Mouse (Mus musculus) kidney, postnatal 0 days (tissue): ENCODE measurements at regions not wholly inside any gene's neighbourhood (a gene's known extent, or its start where the extent isn't known, plus 50 kb on each side); places are given as distances from the start of the nearest gene placed in this dataset.

Experiments used
- ATAC-seq: fragments of 200-750 bp; cut with Nextera tagmentation; replicated peaks from 2 replicates; pipeline ENCODE4 v1.8.0; 2017; ENCODE audit warnings: low read depth, moderate number of reproducible peaks, moderate TSS enrichment, moderate library complexity; ENCODE audit not compliant: low FRiP score
- DNase-seq: peaks from one replicate; pipeline ENCODE4 v3.0.0-alpha.2; 2016; ENCODE audit warnings: low spot score
- H3K27ac ChIP-seq: fragments of 300-500 bp; sonication (generic); 2 replicates; pipeline ENCODE4 v1.5.1; 2014; ENCODE audit warnings: mild to moderate bottlenecking
- H3K27me3 ChIP-seq: fragments of 300-500 bp; sonication (generic); 2 replicates; pipeline ENCODE4 v1.6.1; 2014; ENCODE audit warnings: low read length, mixed read lengths; ENCODE audit not compliant: insufficient read depth
- H3K36me3 ChIP-seq: fragments of 300-500 bp; sonication (generic); 2 replicates; pipeline ENCODE4 v1.6.1; 2014; ENCODE audit warnings: low read length, mixed read lengths; ENCODE audit not compliant: insufficient read depth
- H3K4me1 ChIP-seq: fragments of 300-500 bp; sonication (generic); replicated peaks from 2 replicates; pipeline ENCODE4 v1.6.1; 2014; ENCODE audit warnings: antibody characterized with exemption, low read length, mixed read lengths; ENCODE audit not compliant: insufficient read depth
- H3K4me2 ChIP-seq: fragments of 300-500 bp; sonication (generic); 2 replicates; pipeline ENCODE4 v1.6.1; 2014; ENCODE audit warnings: mild to moderate bottlenecking, low read length, moderate library complexity, mixed read lengths
- H3K4me3 ChIP-seq: fragments of 300-500 bp; sonication (generic); replicated peaks from 2 replicates; pipeline ENCODE4 v1.5.1; 2014; ENCODE audit warnings: low read depth, low read length
- H3K9ac ChIP-seq: fragments of 300-500 bp; sonication (generic); 2 replicates; pipeline ENCODE4 v1.6.1; 2014; ENCODE audit warnings: low read depth, low read length
- H3K9me3 ChIP-seq: fragments of 300-500 bp; sonication (generic); replicated peaks from 2 replicates; pipeline ENCODE4 v1.6.1; 2016; ENCODE audit warnings: low read length, inconsistent platforms, mixed read lengths
- CTCF ChIP-seq: IDR thresholded peaks from 2 replicates; pipeline ENCODE4 v1.5.1; 2016; ENCODE audit warnings: antibody characterized with exemption, low read depth, mild to moderate bottlenecking, moderate library complexity
- WGBS: fragments of 180-500 bp; shearing (Covaris S2); extraction: QIAGEN DNeasy Blood & Tissue Kit; methylation state at CpG from one replicate; pipeline ENCODE4 v1.1.7; 2014; 5-methylcytosine and 5-hydroxymethylcytosine counted together

DNA sequence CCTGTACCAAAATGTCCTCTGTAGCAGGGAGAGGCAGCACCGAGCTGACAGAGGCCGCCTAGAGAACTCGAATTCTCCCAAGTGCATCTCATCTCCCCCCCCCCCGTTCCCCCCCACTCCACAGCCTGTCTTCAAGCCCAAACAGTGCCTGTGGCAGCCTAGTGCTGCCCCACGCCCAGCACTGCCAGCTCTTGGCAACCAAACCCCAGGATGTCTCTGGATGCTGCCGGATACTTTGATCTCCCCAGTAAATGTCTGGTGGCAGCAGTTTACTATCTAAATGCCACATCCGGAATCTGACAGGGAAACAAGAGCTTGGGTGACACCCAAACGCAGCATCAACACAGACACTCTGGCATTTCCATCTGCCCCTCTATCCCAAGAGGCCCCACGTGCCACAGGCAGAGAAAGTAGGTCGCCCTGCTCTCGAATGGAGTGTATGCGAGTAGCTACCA, 213.4 kb upstream of the Rpl38 start:
- no peak overlapping the region for H3K4me3 ChIP-seq
- no peaks in the 10 kb centered on the region for H3K36me3 ChIP-seq
- no peak for ATAC-seq
- no peak overlapping the region for H3K4me2 ChIP-seq
- WGBS, result 60% methylated on average over 12 of the region's 12 CpGs
- no peaks in the 10 kb centered on the region for H3K27me3 ChIP-seq
- no peaks in the 10 kb centered on the region for H3K4me1 ChIP-seq
- H3K9me3 ChIP-seq, result no peaks in the 10 kb centered on the region
- no peak for DNase-seq
- no peak for TF ChIP-seq CTCF
- H3K27ac ChIP-seq, result no peak overlapping the region
- H3K9ac ChIP-seq, result no peak overlapping the region

DNA sequence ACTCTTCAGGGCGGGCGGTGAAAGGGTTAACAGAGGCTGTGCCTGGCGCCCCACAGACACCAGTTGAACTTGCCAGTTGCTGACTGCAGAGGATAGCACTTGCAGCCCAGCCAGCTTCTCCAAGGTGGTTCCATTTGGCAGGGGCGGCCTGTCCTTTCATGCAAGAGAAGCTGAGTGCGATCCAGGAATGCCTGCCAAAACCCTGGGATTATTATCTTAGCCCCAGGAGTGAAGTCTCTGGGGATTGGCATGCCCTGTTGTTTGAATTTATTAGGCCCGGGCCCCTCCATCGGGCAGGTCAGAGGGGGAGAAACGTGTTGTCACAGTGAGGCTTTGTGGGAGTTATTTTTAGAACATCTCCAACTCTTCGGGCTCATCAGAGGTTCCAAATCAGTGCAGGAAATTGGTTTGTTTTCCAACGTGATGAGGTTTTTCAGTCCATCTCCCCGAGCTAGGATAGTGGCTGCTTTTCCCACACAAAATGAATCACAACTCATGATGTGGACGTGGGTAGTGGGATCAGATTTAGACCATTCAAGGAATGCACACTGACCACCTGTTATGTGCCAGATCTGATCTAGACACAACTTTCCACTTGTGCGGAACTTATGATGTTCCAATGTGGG, 219.4 kb upstream of the Rpl38 start:
- Histone ChIP-seq H3K36me3 (no peaks in the 10 kb centered on the region), H3K4me2 (no peak overlapping the region), H3K9me3 (no peaks in the 10 kb centered on the region), H3K27ac (no peak overlapping the region), H3K4me1 (peaks cover 7% of the 10 kb centered on the region), H3K27me3 (no peaks in the 10 kb centered on the region), H3K4me3 (no peak overlapping the region), H3K9ac (no peak overlapping the region)
- WGBS, result 21% methylated on average over 13 of the region's 13 CpGs
- DNase-seq (no peak), ATAC-seq (no peak)
- no peak for TF ChIP-seq CTCF

DNA sequence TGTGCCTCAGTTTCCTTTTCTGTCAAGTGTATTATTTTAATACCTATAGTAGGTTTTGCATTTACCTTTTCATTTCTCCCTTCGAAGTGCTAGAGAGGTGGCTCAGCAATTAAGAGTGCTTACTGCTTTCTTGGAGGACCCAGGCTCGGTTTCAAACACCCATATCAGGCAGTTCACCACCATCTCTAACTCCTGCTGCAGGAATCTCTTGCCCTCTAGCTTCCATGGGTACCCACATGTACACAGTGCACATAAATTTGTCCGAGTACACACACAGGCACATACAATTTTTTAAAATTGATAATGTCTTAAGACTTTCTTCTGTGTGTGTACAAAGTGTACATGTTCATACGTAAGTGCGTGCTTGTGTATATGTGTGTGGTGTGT, 220.9 kb upstream of the Rpl38 start:
- 88% methylated on average over 5 of the region's 5 CpGs for WGBS
- TF ChIP-seq CTCF, result no peak
- no peaks in the 10 kb centered on the region for H3K27me3 ChIP-seq
- H3K4me3 ChIP-seq, result no peak overlapping the region
- H3K9ac ChIP-seq, result no peak overlapping the region
- no peak for ATAC-seq
- H3K4me1 ChIP-seq, result peaks cover 7% of the 10 kb centered on the region
- DNase-seq, result no peak
- no peak overlapping the region for H3K4me2 ChIP-seq
- no peaks in the 10 kb centered on the region for H3K9me3 ChIP-seq
- H3K27ac ChIP-seq, result no peak overlapping the region
- H3K36me3 ChIP-seq, result no peaks in the 10 kb centered on the region

DNA sequence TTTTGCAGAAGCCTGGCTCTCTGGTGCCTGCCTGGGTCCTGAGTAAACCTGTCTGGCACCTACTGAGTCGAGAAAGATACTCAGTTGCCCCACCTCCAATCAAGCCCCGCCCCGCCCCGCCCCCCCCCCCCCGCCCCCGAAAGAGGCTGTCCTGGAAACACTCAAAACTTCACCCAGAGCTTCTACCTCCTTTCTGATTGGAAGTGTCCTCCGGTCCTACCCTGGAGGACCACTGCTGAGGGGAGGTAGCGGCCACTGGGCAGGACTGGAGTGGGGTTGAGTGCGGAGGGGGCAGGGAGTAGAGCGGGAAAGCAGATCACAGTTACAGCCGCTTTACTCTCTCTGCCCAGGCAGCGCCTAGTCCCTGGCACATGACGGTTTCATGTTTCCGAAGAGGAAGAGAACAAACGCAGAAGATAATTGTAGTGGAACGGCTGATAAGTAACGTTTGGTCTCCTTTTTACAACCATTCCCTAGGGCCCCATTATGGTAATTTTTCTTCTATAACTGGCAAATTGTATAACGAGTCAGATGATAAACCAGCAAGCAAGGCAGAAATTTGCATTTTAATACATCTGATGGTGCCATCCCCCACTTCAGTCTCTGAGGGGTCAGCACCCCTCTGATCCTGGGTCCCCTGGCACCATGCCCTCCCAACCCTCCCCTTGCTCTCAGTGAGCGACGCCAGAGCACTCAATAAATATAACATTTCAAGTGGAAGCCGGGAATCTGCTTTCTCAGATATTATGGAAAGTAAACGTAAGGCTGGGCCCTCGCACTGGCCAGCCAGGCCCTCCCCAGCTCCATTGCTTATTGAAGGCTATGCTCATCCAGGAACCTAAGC, 221.5 kb upstream of the Rpl38 start:
- DNase-seq (peak; percentile 76), ATAC-seq (peak; percentile 65)
- Histone ChIP-seq H3K27ac (no peak overlapping the region), H3K9ac (no peak overlapping the region), H3K4me2 (peak overlapping the region; percentile 58), H3K9me3 (no peaks in the 10 kb centered on the region), H3K27me3 (no peaks in the 10 kb centered on the region), H3K4me3 (peak overlapping the region; percentile 24; the same call in 1 of the 2 replicates), H3K36me3 (no peaks in the 10 kb centered on the region), H3K4me1 (peaks cover 7% of the 10 kb centered on the region)
- no peak for TF ChIP-seq CTCF
- 6% methylated on average over 23 of the region's 23 CpGs for WGBS

DNA sequence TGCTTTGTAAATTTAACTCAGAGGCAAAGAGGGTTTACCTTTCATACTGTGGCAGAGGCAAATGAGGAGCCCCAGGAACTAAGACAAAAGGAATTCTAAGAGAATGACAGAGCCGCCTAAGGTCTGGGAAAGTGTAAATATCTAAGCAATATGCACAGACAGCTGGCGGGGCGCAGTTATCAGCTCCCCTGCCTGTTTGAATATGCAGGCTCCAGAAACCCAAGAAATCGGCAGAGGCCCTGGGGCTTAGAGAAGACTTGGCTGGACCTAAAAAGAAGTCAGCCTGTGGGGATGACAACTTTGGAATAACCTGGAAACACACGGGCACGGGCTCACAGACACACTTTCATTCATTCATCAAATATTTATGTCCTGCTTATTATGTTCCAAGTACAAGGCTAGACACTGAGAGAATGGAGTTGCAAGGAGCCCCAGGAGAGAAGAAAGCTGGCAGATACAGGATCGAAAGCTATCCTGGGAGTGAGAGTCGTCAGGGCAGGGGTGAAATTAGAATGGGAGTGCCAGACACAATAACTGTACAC, 222.2 kb upstream of the Rpl38 start:
- TF ChIP-seq CTCF, result no peak
- Histone ChIP-seq H3K4me3 (no peak overlapping the region; the same call in 1 of the 2 replicates), H3K36me3 (no peaks in the 10 kb centered on the region), H3K27ac (no peak overlapping the region), H3K9me3 (no peaks in the 10 kb centered on the region), H3K9ac (no peak overlapping the region), H3K4me2 (peak overlapping the region; percentile 58), H3K4me1 (peaks cover 7% of the 10 kb centered on the region), H3K27me3 (no peaks in the 10 kb centered on the region)
- 12% methylated on average over 8 of the region's 8 CpGs for WGBS
- DNase-seq, result no peak
- no peak for ATAC-seq

GRCm38 (mm10) chr11:114444211-114444610, 224.1 kb upstream of the Rpl38 start:
- no peak overlapping the region for H3K4me3 ChIP-seq
- no peaks in the 10 kb centered on the region for H3K27me3 ChIP-seq
- H3K4me1 ChIP-seq, result peaks cover 7% of the 10 kb centered on the region
- H3K27ac ChIP-seq, result no peak overlapping the region
- no peak for DNase-seq
- WGBS, result 25% methylated on average over 8 of the region's 8 CpGs
- TF ChIP-seq CTCF, result no peak
- no peak overlapping the region for H3K9ac ChIP-seq
- H3K36me3 ChIP-seq, result no peaks in the 10 kb centered on the region
- no peaks in the 10 kb centered on the region for H3K9me3 ChIP-seq
- no peak for ATAC-seq
- H3K4me2 ChIP-seq, result no peak overlapping the region
